Mouse (Mus musculus) ES-E14 (cell line): Measurements from ENCODE around the gene Tirap.

Experiments used
- CHD2 ChIP-seq: IDR thresholded peaks from 2 replicates; pipeline ENCODE4 v1.6.1; 2014; ENCODE audit warnings: mild to moderate bottlenecking, low read depth, low read length, inconsistent platforms
- HCFC1 ChIP-seq: IDR thresholded peaks from 2 replicates; pipeline ENCODE4 v1.6.1; 2012; ENCODE audit warnings: low read length, inconsistent platforms, borderline replicate concordance; ENCODE audit not compliant: insufficient read depth
- MAFK ChIP-seq: IDR thresholded peaks from 2 replicates; pipeline ENCODE4 v1.6.1; 2014; ENCODE audit warnings: mild to moderate bottlenecking, low read depth, low read length, inconsistent platforms; ENCODE audit not compliant: insufficient read depth
- ZNF384 ChIP-seq: IDR thresholded peaks from 2 replicates; pipeline ENCODE4 v1.6.1; 2012; ENCODE audit warnings: low read depth, low read length, inconsistent platforms

DNA sequence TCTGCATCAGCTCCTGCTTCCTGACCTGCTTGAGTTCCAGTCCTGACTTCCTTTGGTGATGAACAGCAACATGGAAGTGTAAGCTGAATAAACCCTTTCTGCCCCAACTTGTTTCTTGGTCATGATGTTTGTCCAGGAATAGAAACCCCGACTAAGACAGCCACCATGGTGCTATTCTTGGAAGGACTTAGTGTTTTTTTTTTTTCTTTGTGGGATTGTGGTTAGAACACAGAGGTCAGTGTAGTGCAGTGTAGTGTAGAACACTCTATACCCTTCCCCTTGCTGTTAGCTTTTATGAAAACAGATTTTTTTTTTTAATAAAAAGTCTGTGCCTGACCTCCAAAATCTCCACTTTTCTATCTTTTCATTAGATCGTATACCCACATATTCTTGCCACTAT, 17.3 kb downstream of the Tirap start:
- TF ChIP-seq MAFK: no peak
- no peak for TF ChIP-seq ZNF384
- no peak for TF ChIP-seq CHD2
- TF ChIP-seq HCFC1: no peak
